Mouse (Mus musculus) fat pad, adult 2 months (tissue): Measurements from ENCODE around the gene Evi5.

Experiments used
- DNase-seq: peaks from one replicate; pipeline ENCODE4 v3.0.0-alpha.2; 2011; ENCODE audit warnings: low read depth, low spot score; ENCODE audit errors: extremely low read depth

Evi5 gene

DNA sequence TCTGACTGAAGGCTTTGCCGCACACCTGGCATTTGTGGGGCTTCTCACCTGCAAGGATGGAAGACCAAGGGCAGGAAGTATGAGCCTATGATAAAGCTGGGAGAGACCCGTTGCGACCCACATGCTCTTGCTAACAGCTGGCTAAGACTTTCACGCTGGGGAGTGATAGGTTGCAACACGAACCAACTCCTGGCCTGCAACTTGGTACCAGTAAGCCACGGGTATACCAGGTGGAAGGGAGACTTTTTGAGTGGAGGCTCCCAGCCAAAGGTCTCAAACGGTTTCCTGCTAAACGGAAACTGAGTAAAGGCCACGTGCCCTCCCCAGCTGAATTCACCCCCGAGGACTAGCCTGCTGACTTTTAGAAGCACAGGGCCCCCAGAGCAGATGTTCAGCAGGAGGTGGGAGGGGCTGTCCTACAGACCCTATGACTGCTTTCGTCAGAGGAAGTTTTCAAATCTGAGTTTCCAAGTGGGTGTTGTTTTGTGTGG, 157.0 kb downstream of the Evi5 start:
- no peak for DNase-seq

DNA sequence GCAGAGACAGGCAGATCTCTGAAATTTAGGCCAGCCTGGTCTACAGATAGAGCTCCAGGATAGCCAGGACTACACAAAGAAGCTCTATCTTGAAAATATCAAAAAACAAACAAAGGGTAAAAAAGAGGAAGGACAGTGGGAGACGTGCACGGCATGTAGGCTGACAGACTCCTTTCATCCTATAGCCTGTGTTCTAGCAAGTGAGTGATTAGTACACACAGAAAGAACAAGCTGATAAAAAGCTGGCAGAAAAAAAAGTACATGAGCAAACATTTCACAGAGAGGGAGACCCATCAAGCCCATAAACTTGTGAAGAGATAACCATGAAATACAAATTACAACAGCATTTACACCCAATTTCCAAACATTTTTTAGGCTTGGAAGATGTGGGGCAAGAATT, 163.2 kb downstream of the Evi5 start:
- DNase-seq, result no peak

DNA sequence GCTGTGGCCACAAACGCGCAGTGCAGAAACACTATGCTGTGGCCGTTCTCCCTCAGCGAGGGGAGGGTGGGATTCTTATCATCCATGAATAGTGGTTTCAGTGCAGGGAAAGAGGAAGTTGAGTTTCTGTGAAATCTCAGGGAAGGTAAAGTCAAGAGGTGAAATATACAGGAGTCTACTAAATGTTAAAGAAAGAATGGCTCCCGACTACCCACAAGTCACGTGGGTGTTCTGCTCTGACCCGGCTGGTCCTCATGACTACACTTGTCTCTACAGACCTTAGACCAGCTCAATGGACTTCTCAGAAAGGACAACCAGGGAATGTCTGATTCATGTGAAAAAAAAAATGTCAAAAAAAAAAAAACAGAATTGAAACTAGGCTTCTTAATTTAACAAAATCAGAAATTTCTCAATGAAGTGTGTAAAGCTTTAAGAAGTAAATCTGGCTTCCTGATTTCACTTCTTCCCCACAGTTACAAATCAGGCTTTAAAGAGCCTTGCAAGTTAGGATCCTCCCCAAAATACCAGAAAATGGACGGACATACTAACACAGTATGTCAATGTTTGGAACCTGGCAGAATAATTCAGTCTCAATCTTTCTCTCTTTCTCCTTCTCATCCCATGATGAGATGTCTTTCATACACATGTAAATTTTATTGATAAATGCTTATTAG, 166.6 kb downstream of the Evi5 start:
- DNase-seq, result no peak

DNA sequence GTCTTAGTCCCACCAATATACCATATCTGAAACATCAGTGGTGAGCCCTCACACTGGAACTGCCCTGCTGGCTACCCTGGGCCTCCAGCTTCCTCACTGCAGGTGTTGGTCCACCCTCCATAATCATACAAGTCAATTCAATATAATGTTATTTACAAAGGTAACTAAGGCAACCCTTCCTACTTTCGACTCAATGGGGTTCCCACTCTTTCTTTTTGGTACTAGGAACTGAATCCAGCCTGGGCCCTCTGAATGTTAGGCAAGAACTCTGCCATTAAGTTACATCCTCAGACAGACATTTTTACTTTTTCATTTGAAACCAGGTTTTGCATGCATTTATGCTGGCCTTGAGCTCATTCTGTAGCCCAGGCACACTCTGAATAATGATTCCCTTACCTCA, 168.6 kb downstream of the Evi5 start:
- no peak for DNase-seq

DNA sequence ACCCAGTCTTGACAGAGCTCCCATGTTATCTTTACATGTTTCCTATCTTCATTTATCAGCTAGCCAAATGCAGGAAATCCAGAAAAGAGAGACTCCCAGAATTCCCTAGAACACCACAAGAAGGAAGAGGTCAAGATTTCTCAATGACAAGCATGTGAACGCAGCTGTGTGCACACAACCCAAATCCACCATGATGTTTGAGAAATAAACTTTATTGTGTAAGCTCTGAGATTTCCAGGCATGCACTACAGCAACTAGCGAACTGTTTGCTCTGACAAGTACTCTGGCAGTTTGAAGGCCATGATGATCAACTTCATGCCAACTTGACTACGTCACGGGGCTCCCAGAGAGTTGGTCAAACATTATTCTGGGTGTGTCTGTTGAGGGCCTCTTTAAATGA, 169.2 kb downstream of the Evi5 start:
- DNase-seq, result no peak

DNA sequence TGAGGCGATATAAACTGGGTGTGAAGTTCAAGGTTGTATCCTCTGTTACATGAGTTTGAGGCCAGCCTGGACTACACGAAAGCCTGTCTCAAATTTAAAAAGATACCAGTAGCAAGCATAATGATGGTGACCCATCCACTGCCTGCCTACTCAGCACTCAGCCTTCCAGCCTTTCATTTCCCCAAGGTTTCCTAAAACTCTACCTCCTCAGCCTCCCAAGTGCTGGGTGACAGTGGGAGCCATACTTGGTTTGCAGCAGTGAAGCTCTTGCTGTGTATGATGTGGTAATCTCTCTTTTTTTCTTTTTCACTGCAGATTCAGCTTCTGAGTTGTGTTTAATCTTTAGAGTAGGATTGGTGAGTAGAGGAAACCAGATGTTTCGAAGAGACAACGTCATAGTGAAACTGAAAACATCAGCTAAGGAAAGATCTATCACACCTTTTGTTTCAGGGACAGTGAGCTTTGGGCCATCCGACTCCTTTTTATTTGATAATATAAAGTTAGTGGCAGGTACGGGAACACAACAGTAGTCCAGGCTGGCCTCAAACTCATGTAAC, 171.6 kb downstream of the Evi5 start:
- no peak for DNase-seq

DNA sequence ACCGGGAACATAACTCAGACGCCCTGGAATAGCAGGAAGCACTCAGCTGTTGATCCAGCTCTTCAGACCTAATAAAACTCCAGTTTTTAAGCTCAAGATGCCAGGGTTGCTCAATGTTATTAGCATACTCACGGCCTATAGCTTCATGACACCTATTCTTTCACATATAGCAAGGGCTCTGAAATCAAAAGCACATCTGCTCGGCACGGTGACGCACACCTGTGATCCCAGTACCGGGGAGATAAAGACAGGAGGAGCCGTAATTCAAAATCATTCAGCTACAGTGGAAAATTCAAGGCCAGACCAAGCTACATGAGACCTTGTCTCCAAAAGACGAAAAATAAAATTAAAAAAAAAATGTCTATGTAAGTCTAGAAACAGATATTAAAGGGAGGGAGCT, 173.2 kb downstream of the Evi5 start:
- DNase-seq, result no peak

DNA sequence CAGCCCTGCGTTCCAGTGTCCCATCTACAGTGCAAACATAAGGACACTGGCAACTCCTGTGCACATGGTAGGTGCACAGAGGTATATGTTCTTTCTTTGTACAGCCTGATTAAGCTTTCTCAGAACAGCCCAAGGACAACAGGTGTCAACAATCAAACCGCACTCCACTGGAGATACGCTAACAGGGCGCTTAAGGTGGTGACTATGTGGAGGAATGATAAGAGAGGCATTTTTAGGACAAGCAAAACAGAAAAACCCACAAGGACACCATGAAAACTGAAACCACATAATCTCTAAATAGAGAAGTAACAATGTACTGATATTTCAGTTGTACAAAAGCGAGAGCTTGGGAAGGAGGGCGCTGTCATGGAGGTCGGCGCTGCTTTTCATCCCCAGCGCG, 174.0 kb downstream of the Evi5 start:
- no peak for DNase-seq

DNA sequence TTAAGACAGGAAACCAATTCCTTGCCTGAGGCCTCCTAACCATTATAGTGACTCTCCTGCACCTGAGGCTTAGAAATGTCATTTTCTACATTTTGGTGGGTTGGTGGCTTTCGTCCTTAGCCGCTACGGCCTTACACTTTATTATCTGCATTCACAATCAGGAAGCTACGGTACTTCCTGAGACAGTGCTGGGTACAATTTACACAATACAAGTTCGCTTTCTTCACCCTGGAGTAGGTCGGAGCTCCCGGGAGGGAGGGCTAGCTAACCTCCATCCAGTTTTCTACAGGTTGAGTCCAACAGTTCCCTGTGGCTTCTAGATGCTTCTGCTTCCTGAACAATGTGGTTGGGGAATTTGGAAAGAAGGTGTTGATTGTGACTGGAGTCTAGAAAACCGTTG, 176.0 kb downstream of the Evi5 start:
- no peak for DNase-seq

DNA sequence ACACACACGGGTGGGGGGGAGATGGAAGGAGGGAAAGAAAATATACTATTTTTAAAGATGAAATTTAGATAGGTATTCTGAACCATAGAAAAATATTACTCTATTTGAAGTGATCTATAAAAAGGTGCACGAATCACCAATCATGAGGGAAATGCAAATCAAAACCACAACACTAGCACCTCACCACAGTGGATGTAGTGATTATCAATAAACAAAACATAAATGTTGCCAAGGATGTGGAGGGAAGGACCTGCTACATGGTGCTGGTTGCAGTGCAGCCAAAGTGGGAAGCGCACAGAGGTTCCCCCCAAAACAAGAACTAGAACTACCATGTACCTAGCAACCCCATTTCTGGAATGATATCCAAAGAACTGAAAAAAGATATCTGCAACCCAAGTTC, 179.9 kb downstream of the Evi5 start:
- DNase-seq, result no peak
